Mouse (Mus musculus): ENCODE measurements at regions not wholly inside any gene's neighbourhood (a gene's known extent, or its start where the extent isn't known, plus 50 kb on each side); places are given as distances from the start of the nearest gene placed in this dataset.

DNA sequence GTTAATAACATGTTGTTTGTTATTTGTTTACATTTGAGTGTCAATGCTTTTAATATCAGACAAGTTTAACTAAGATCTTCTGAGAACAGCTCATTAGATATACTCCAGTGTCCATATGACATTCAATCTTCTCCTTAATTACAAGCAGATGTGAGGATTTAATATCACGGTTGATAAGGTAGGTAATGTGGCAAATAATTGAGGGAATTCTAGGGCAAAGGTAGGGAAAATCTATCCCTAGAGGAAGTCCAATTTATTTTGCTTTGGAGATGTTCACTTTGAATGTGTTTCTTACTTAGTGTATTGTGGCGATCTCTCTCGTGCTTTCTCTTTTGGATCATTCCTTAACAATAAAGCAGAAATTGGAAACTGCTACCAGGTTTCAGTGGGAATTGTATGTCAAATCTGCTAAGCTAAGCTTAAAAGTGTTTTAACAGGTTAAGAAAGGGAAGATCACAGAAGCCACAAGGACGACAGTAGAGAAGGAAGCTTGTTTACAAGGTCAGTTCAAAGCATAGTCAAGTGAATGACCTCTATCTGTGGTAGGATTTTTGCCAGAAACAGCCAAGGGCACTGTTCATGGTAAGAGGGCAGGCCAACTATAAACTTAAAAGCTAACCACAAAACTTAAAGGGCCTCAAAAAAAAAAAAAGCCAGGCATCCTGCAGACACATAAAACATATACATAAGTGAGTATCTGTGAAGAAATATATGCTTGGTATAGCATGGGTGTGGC is 282.2 kb upstream of the Xrcc4 start:
- DNase-seq: no peak

DNA sequence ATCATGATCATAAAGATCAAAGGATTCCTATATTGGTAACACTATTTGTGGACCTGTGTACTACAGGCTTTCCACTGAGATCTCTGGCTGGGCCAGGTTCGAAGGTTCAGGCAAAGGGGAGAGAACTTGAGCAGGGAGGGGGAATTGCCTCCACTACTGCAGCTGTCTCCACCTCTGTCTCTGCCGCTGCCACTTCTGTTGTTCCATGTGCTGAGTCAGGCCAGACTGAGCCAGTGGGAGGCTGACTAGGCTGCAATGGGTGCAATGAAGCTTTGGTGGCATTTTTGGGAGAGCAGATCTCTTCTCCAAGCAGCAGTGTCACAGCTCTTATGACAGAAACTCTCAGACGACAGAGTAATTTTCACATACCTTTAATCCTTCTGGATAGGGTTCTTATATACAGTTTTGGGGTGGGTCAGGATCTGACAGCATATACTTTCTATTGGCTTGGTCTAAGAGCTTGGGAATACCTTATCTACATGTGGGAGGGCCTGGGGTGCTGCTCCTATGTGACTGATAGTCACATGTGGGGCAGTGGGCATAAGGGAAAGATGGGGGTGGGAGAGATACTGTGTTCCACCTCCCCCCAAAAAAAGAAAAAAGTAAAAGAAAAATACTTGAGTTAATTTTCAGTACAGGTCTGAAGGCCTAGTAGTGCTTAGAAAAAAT is 281.5 kb upstream of the Xrcc4 start:
- no peak for DNase-seq

DNA sequence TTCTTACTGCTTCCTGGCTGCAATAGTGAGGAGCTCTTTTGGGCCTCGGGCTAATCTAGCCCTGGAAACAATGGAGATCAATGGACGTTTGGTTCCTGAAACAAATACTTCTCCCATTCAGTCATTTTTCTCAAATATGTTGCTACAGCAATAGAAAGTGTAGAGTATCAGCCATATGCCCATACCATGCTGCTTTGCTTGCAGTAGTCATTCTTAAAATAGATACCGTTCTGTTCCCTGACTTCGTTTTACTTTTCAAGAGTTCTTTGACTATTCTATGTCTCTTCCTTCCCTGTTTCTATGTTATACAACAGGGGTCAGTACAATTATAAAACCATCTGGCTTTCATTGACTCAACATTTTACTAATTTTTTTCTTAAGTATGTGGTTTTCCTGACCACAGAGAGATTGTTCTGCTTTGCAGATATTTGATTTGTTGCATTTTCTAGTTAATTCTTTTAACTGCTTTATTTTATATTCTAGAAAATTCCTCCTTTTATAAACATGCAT is 275.2 kb upstream of the Xrcc4 start:
- DNase-seq: no peak

DNA sequence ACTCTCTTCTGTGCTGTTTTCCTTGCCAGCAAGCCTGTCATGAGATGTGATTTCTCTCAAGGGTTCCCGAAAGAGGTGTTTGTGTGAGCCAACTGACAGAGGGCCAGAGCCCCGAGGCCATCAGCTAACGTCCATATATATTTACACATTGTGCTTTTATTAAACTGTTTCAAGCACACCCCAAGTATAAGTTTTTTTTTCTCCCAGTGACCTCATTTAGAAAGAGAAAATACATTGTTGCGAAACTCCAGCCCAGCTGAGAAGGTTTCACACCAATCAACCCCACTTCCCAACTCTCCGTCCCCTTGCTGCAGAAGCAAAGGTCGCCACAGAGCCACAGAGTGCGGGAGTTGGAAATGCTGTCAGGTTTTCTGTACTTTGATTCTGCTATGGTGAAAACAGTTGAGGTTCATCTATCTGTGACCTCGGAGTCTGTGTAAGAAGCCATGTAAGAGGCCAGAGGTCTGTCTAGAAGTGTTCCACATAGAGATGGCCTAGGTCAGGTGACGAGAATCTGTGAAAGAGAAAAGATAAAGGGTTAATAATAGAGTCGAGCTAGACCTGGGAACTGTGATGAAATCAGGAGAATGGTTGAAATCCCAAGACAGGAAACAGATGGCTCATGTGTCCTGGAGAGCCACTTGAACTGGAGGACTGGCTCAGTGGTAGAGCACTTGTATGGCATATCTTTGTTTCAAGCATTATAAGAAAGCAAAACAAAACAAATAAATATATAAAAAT is 270.6 kb upstream of the Xrcc4 start:
- DNase-seq: peak in 1 of 2 experiments; percentile 2

DNA sequence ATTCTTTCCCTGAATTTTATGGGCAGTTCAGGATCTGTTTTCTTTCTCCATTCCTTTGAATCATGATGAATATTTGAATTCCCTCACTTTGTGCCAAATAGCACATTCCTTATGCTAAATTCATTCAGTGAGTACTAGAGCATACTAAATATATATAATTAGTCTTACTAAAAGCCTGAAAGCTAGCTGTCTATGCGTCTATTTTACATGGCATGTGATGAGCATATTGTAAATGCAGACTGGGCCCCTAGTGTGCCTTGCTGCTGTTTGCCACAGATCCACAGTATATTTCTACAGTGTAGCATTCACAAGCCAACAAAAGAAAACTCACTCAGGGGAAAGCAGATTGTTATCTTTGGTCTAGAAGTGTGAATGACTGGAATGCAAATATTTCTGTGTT is 268.7 kb upstream of the Xrcc4 start:
- no peak for DNase-seq

DNA sequence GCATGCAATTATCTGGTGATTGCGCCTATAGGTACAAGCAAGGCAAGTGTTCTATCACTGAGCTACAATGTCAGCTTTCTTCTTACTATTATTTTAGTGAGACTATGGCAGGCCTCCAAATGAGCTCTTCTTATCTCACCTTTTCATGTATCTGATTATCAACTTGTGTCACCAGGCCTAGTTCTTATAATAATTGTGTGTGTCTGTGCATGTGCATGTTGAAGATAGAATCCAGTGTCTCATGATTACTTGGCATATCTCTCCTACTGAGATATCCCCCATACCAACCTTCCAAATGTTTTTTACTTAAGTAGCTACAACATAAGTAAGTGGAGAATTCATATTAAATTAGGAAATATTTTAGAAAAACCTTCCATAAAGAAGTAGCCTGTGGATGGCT is 266.2 kb upstream of the Xrcc4 start:
- no peak for DNase-seq

DNA sequence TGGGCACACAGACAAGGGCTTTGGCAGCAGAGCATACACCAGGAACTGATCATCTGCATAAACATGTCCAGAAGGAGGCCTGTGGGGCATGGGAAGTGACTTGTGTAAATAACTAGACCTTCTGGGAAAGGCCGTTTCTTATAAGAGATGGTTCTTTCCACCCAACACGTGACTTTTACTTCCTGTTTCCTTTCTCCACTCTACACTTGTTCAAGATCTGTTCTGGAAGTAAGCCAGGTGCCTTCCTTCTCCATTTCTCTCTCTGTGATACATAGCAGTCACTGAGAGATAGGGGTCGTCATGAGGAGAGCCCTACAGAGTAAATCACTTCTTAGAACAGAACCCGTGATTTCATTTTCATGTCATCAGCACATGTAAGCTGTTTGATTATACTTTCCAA is 253.4 kb upstream of the Xrcc4 start:
- DNase-seq: no peak

DNA sequence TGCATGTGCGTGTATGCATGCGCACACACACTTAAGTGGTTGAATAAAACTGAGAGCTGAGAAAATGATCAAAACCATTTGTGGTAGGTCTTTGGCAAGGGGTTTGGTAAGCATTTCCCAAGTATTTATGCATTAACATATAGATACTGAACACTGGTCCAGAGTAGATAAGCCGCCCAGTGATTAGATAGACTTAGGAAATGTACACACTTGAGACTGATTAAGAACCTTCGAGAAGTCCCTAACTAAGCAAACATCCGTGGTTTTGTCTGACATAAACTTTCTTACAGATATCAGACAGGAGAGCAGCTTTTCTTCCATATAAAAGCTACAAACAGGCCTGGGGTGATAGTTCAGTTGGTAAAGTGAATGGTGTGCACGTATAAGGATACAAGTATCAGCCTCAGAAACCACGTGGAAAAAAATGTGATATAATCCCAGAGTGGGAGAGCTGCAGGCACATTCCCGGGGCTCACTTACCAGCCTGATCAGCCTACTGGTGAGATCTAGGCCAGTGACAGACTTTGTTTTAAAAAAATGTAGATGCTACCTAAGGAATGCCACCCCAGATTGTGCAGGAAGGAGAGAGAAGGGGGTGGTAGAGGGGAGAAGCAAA is 252.3 kb upstream of the Xrcc4 start:
- DNase-seq: no peak

DNA sequence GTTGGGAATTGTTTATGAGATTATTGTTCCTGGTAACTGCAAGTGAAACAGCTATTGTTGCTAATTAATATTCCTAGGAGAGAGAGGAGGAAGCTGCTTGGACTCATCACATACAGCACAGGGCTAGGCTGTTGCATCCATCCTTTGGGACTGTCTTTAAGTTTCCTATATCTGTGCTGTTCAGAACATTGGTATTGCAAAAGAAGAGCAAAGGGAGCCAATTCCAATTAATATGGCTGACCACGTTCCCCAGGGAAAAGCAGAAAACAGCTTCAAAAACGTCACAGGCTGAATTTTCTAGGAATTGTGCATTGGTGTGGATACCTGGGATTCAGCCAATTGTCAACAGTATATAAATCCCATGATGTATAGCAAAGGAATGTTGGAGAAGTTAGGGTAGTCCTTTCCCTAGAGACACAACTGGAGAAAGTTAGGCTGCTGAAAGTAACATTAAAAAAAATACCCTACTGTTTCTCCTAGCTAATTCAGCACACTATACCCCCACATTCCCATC is 251.3 kb upstream of the Xrcc4 start:
- DNase-seq: no peak

DNA sequence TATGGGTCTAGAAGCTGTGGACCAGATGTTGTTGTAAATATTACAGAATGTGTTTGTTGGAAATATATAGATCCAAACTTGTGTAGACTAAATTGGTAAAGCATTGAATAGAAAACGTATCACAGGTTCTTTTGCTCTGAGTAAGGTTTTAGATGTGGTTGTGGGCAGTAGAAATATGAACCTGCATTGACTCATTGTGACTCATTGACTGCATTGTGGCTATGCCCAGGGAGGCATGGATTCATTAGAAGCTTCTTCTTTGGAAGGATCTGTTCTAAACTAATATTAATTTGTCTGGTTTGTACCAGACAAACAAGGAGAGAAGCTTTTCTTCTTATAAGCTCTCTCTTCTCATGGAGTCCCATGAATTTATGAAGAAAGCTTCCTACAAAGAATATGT is 248.2 kb upstream of the Xrcc4 start:
- DNase-seq: no peak

DNA sequence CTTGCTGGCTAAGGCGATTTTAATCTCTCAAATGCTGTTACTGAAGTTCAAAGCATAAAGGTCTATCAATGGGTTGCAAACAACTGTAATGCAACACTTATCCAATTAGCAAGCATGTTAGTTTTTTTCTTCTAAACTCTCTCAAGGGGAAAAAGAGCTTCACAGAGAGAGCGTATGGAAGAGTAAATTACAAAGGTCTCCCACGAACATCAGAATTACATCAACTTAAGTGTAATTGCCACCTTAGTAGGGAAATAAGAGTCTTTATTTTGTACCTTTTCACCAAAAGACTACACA is 246.3 kb upstream of the Xrcc4 start:
- no peak for DNase-seq

DNA sequence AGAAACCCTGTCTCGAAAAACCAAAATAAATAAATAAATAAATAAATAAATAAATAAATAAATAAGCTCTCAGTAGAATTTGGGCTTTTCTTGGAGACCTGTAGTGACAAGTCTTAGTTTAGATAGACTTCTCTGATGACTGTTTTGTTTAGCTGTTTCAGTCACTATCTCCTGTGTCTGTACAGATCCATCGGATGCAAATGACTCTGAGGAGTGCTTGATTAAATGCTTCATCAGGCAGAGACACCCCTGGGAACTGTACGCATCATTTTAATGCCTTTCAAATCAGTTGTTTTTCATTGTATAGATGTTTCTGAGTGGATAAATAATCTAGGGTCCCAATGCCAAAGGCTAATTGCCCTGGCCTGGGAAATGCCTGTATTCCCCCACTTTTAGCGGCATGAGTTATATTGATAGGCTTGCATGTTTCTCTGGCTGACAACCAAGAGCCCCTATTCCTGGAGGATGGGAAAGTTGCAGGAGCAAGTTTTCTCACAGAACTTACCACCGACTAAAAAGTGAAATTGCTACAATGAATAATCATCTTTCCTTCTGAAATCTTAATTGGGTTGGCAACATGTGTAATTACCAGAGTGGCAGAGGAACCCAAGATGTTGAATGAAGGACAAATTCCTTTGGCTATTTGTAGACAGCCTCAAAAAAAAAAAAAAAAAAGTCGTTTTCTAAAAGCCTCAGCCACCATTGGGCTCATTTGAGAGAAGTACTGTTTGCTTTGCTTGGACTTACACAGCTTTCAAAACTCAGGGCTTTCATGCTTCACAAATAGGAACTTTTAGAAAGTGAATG is 245.7 kb upstream of the Xrcc4 start:
- DNase-seq: no peak

DNA sequence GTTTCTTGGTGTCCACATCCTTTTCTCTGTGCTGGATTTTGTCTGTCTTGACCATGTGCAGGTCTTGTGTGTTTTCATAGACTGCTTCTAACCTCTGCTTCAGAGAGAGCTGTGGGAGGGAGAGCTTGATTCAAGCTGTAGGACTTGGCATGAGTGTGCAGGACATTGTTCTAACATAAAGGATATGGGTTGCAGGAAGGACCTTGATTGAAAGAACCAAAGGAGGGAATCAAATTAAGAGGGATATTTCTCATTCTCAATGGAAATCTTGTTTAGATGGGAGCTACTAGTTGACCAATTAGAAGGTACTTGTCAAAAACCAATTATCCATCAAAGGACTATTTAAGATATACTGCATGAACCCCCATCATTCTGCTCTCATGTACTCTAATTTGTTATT is 244.9 kb upstream of the Xrcc4 start:
- DNase-seq: no peak

DNA sequence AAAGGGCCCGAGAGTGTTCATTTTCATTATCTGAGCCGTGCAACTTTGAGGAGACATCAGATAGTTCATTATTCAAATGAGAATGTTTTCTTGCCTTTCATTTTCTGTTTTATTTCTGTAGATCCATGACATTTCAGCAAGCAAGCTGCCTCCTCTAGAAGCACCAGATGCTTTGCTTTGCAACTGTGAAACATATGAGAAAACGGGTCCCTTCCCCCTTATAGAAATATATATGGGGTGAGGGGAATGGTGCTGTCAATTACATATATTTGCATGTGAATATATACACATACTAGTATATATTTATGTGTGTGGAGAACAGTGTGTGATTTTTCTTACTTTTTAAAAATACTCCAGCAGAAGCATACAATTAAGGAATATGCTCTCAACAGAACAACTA is 235.8 kb upstream of the Xrcc4 start:
- no peak for DNase-seq

DNA sequence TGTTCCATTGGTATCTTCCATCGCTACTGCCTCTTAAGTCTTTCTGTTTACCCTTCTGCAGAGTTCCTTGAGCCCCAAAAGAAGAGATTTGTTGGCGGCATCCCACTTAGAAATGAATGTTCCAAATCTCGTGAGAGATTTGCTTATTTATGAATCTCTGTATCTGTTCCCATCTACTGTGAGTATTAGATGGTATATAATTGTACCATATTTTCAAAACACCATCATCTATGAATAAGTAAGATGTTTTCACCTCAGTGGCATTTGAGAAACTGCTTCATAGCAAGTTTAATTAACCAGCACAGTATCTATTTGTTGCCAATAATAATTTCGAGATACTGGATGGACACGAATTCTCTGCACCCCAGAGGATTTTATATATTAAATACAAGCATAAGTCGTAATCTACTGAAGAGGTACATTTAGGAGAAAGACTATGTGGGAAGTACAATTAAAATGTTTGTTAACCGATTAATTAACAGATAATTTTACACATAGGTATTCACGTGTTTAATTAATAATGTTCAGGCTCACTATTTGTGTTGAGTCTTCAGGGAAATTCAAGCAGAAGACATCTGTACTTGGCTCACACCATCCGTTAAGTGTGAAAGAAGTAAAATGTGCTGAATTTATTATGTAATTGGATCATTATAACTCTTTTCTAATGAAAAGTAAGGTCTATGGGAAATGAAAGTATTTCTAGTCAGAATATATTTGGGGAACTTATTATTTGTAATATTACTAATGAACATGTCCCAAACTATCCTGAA is 224.0 kb upstream of the Xrcc4 start:
- no peak for DNase-seq

DNA sequence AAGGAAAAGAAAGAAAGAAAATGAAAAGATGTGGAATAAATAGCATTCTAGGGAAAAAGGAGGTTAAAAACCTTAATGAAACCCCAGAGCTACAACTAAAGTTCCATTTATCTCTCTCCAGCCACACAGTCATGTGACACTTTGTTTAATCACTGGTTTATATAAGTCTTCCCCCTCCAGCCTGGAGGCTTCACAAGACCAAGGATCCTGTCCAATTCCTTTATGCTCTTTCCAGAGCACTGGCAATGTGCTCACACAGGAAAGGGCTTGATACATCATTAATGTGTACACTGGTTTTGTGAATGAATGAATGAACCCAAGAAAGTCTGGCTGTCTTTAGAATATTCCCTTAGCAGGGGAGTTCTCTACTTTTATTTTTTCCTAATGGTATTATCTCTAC is 221.1 kb upstream of the Xrcc4 start:
- DNase-seq: no peak

DNA sequence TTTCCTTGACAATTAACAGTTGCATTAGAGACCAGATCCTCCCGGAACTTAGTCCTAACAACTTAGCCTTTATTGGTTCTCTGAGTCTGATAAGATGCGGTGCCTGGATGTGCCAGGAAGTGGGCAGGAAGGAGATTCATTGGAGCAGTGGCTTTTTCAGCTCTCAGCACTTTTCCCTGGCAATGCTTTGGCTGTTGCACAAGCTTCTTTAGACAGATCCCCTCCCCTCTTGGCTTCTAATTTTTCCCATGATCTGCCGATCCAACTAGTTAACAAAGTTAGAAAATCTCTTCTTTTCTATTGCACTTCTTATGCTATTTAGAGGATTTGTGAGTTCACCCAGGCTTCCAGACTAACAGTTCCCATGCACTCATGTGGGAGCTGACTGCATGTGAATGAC is 211.1 kb upstream of the Xrcc4 start:
- no peak for DNase-seq

DNA sequence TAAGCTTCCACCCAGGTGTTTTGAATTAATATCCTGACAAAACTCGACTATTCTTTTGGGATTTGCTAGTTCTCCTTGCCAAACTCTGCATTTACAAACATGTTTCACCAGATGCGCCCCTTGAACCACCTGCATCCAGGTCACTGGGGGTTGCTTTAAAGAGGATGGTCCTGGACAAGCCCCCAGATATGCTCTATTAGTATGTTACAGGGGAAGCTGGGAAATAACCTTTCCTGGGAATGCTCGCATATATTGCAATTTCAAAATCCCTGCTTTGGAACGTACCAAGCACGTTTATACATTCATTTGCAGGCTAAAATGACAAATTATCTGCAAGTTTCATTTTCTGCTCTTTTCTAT is 205.2 kb upstream of the Xrcc4 start:
- no peak for DNase-seq

DNA sequence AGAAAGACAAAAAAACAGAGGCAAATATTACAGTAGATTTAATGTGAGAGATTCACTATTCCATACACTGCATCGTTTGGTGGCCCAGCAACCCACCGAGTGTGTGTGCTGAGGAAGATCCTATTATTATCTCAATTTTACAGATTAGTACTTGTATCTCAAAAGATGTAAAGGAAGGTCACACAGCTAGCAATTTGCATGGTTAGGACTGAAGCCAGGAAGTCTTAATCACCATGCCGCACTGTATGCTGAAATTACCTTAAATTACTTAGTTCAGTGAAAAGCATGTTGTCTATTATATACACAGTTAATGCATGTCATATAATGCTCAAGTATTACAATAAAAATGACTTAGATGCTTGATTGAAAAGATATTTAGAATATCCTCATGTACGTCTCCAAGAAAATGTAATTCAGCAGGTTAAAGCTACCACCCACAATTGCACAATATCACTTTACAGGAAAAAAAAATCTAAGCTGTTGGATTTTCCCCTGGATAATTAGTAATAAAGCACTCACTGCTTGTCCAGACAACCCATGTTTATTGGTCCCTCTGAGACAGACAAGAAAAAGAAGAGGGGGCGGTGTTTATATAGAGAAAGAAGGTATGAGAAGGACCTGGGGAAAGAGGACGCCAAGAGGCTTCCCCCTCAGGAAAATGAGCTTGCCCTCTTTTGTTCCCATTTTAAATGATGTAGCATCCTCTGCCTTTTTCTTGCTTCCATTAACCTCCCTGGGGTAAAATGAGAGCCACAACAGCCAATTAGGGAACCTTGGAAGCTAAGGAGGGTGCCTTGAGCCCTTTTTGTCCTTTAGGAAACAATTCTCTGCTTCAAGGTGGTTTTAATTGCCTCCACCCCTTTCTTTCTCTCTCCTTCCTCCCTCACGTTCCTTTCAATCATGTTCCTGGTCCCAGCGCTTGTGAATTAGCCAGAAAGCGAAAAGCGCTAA is 204.6 kb upstream of the Xrcc4 start:
- DNase-seq: no peak

DNA sequence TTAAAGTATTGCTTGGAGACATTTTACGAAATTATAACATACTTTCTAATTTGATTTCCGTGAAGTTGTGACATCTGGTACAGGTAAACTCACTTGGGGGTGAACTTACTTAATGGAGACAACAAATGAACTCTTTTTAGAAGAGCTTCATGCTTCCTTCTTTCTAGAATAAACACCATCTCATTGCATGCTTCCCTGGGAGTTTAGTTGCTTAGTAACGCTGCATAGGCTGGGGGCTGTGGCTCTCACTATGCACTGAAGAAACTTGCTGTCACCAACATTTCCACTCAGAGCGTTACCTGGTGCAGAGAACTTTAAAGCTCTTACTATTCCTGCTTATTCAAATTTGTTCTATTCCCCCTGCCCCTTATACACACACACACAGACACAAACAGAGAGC is 203.5 kb upstream of the Xrcc4 start:
- no peak for DNase-seq

DNA sequence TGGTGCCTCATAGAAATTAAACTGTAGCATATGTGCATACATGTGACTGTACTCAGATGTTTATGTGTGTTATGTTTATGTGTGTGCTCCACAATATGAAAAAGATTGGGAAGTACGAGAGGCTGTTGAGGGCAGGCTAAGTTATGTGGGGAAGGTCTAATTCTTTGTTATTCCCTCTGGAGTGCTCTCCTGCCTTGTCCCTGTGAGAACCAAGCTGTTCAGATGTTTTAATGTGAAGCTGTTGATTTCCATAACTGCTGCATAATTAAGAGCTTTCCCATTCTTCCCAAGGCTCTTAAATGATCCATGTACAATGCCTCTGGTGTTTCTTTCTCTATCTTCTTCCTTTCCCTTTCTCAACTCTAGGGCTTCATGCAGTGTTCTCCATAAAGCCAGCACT is 202.7 kb upstream of the Xrcc4 start:
- no peak for DNase-seq

All from cerebellum, postnatal 14 days (tissue).